Mouse (Mus musculus) spleen, adult 2 months (tissue): ENCODE measurements around the gene Emg1.

Experiments used
- CTCF ChIP-seq: fragments of 200-500 bp; IDR thresholded peaks from 2 replicates; pipeline ENCODE4 v1.5.1; 2011; ENCODE audit warnings: mild to moderate bottlenecking, inconsistent platforms; ENCODE audit not compliant: insufficient read depth, insufficient read length, insufficient replicate concordance; ENCODE audit errors: extremely low read depth
- POLR2A ChIP-seq: fragments of 200-500 bp; IDR thresholded peaks from 2 replicates; pipeline ENCODE4 v1.6.1; 2011; ENCODE audit warnings: low read depth, low read length, inconsistent platforms

DNA sequence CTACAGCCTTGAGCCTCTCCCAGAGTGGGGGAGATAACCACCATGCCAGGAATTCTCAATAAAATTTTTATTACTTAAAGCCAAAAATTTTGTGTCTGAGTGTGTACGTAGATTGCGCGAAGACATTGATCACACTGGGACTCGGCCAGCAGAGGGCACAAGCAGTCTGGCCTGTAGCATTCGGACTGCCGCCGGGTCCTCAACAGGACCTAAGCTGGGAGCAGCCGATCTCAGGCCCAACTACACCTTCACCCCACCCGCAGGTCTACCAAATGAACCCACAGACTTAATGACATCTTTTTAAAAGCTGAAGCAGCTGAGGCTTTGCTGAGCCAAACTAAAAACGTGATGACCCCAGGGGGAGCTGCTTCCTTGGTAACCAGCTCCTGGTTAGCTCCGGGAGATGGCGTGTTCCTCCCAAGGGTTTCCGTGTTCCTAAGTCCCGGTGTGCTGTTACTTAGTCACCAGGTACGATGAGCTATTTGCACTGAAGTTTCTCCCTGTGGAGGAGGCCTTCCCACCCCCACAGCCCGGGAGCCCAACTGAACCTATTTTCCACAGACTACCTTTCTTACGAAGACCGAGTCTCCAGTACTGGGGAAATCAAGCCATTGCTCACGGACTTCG lies 5.0 kb upstream of the Emg1 start:
- TF ChIP-seq CTCF (peak; percentile 90), POLR2A (no peak)
